Mouse (Mus musculus): ENCODE measurements around the gene Sirt2. TPM values are rescaled to one million over a fixed set of nuclear protein-coding genes. Genes with fewer than 3 reads are reported as not detected.

The Sirt2 gene
- 100 to 1,000 TPM in 1 of 2 experiments, 10 to 100 TPM in 1; 74.7 to 117 TPM for polyA plus RNA-seq (2017; shearing (Covaris generic))

DNA sequence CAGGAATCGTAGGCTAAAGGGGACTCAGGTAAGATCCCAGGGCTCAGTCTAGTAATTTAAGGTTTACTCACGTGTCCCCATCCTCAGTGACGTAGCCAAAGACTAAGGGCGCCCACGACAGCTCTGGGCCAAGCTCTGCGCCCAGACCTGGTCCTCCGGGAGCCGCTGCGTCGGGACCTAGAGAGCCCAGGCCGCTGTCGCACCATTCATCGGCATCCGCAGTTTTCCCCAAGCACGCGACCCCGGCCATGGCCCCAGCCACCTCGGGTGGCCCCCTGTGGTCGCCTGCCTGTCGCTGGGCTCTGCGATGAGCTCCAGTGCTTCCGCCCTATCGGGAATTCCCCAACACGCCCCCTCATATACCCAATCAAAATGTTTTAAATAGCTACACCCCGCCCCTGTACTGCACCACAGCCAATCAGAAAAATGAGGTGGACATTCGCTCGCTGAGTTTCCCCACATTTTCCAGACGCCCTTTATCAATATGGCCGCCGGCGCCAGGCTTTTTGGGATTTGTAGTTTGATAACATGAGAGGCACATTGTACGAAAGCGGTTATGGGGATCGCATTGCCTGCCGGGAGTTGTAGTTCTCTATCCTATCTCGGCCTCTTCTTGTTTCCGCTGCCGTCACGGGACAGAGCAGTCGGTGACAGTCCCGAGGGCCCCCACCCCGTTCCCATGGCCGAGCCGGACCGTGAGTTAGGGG lies at the start of gene Sirt2:
Gene Sirt2 (plus strand): TSS at position 563 of the 707 bp plus-strand sequence.

DNA sequence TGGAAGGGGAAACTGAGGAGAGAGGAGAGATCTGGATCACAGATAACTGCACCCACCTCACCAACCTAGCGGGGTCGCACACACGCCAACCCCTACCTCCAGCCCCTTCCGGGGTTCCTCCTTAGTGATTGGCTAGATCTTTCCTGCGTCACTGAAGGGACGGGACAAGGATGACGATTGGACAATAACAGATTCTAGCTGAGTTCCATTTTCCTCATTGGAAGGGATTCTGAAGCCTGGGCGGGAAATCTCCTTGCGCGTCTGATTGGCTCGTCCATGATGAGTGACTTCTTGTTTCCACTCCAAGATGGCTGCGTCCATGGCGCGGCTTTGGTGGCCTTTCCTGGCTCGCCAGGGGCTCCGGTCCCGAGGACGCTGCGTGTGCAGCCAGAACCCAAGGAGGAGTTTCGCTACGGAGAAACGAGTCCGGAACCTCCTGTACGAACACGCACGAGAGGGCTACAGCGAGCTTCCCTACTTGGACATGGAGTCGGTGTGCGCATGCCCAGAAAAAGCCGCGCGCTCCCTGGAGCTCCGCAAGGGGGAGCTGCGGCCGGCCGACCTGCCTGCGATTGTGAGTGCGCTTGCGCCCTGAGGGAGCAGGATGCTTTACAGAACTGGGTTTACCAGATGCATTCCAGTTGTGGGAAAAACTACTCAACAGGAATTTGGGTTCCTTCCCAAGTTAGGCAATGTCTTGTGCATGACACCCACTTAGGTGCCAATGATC lies 24.7 kb upstream of the Sirt2 start, which contains the start of the genes Mrps12 and Sars2:
Gene Mrps12 (minus strand): TSS at position 112 of the 730 bp plus-strand sequence.
Gene Sars2 (plus strand): TSS at position 284 of the 730 bp plus-strand sequence.

DNA sequence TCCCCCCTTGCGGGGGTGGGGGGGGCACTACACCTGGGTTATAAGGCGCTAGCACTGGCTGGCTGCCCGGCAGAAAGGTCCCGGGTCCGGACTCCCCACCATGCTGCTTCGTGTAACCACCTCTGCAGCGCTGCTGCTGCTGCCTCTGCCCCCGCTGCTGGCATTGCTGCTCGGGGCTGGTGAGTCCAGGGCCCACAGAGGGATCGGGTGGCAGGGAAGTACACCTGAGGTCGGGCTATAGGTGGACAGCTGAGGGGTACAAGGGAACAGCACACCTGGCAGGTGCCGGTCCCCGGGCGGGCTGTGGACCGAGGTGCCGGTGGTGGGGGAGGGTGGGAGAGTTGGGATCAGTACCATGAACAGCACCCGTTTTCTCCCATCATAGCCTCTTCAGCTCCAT lies 10.5 kb upstream of the Sirt2 start, which contains the start of gene Ccer2:
Gene Ccer2 (plus strand): TSS at position 96 of the 400 bp plus-strand sequence.

DNA sequence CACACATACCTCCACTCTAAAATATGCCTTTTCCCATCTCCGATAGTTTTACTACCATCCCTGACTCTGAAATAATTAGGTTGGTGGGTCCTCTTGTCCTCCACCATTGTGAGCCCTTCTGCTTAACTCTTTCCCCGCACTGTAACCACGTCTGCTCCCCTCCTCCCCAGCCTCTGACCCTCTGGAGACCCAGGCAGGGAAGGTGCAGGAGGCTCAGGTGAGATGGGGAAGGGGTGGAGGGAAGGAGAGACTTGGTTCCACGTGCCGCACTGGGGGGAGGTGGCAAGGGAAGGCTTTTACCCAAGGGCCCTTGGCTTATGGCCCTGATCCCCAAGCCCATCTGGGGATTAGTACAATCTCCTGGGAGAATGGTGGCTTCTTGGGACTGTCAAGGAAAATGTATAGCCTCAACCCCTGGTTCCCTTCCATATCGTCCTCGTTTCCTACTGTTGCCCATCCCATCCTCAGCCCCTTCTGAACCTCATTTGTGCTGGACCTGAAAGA lies 979 bp downstream of the Sirt2 start, which contains the start of gene Nfkbib:
Gene Nfkbib (minus strand): TSS at position 51 of the 504 bp plus-strand sequence.

DNA sequence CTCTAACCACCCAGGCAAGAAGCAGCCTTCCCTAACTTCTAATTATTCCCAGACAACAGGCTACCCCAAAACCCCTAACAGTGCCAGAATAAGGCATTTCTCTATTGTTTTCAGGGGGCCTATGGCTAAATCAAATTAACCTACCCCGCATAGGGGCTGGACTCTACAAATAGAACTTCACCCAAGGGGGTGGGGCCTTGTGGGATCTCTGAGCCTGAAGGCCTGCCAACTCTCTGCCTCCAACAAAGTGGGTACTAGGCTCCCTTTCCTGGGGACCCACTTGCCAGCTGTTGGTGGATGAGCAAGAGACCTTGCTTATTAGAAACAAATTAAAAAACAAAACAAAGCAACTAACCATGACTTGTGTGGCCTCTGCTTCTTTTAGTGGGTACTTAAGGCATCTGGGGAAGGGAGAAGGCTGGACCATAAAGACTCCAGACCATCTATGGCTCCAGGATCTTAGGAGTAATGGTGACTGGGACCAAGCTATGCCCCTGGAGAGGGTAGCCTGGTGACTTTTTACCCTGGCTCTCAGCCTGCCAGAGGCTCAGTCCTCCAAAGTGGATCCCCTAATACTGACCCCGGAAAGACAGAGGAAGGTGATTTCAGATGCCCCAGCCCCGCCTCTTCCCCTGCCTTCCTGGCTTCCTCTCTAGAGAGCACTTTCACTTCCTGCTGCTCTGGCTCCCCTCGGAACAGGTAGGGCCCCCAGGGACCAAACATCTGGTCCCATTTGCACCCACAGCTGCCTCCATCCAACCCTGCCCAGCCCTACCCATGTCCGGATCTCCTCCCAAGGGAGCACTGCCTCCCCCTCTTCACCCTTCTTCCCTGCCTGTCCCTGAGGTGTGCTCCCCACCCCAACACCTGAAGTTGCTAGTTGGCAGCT lies 22.0 kb downstream of the Sirt2 start, which contains the start of gene Rinl:
Gene Rinl (plus strand): TSS at position 663 of the 889 bp plus-strand sequence.

DNA sequence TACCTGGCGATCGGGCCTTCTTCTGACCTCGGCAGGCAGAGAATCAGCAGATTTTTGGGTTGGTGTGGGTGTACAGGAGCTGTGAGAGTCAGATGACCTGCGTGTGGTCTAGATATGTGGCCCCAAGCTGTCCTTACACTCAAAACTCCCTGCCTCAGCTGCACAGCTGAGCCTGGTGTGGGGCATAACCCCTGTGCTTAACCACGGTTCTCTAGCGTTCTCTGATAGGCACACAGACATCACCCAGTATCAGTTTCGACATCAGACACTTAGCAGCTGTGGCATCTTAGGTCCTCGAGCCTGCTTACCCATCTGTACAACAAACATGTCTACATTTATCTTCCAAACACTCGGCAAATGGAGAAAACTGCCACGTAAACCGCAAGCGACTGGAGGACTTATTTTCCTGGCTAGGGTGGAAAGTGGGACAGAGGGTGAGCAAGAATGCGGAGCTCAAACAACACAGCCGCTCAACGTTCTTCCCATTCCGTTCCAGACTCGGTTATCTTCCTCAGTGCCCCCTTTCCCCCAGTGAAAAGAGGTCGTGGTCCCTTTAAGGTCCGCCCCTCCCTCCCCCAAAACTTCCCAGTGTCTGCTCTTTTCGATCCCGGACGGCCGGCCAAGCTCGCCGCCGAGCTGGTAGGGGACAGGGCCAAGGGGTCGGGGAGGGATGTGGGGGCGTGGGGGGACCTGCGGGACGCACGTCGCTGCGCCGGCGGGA lies 41.8 kb downstream of the Sirt2 start, which contains the start of gene Hnrnpl:
Gene Hnrnpl (plus strand): TSS at position 321 of the 721 bp plus-strand sequence.

DNA sequence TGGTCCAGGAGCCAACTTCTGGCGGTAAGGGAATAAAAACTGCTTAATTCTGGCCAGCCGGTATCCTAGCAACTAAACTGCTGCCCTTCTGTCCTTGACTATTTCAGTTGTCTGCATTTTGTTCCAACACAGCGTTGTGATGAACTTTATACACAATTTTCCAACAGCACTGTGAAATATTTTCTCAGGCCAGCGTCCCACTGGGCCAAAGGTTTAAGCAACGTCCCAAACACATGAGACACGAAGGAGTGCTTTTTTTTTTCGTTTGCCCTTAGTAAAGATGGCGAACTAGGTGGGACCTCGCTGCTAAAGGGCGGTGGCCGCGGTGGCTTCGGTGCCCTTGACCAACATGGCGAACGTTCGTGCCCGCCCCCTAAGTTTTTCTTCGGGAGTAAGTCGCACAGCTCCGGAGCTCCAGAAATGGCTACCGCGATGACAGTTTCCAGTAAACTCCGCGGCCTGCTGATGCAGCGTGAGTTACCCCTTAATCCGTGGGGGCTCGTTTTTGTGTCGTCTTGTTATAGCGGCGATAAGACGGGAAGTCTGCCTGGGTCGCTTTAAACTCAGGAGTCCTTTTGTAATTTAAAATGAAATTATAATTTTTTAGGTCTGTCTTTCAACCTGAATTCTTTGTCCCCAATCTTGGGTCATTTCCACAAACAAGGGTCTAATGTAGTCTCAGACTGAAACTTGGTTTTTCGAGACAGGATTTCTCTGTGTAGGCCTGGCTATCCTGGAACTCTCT lies 58.6 kb downstream of the Sirt2 start, which contains the start of gene Ech1:
Gene Ech1 (plus strand): TSS at position 277 of the 745 bp plus-strand sequence.

DNA sequence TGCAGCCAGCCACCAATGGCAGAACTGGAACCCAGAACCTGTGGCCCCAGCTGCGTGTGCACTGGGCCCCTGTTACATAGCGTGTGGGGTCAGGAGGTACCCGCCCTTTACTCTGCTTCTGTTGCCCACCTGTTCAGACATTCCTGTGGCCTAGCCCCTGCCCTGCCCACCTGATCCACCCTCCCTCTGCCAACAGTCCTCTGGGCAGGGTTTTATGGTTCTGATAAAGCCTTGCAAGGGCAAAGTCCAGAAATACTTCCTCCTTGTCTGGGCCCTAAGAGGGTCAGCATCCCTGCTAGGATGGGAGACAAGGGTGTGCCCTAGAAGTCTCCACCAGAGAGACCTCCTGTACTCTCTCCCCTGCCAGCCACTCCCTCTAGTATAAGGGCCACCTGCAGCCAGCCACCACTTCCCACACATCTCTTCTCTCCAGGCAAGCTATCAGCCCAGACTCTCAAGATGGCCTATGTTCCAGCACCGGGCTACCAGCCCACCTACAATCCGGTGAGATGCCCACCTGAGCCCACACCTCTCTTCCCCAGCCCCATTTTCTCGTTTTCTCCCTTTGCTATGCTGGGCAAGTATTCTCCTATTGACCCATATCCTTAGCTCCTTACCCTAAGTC lies 67.3 kb downstream of the Sirt2 start, which contains the start of gene Lgals4:
Gene Lgals4 (plus strand): TSS at position 132 of the 625 bp plus-strand sequence.

Other genes with a start within 250 kb of the Sirt2 start
- not detected for gene Ifnl3, start 243.9 kb upstream of the Sirt2 start, polyA plus RNA-seq (2017; shearing (Covaris generic))
- gene Sycn, start 225.8 kb upstream of the Sirt2 start, polyA plus RNA-seq (2017; shearing (Covaris generic)) = not detected
- under 1 TPM; 0.22 to 0.38 TPM for gene Nccrp1, start 219.5 kb upstream of the Sirt2 start, polyA plus RNA-seq (2017; shearing (Covaris generic))
- 10 to 100 TPM; 25.4 to 29.9 TPM for gene Samd4b, start 168.6 kb upstream of the Sirt2 start, polyA plus RNA-seq (2017; shearing (Covaris generic))
- 1 to 10 TPM; 6.8 to 7.7 TPM for gene Pak4, start 168.6 kb upstream of the Sirt2 start, polyA plus RNA-seq (2017; shearing (Covaris generic))
- gene Acp7, start 135.4 kb upstream of the Sirt2 start, polyA plus RNA-seq (2017; shearing (Covaris generic)) = not detected
- gene Fbxo27, start 73.9 kb upstream of the Sirt2 start, polyA plus RNA-seq (2017; shearing (Covaris generic)) = 1 to 10 TPM; 4.2 to 6.6 TPM
- gene Fbxo17, start 49.9 kb upstream of the Sirt2 start, polyA plus RNA-seq (2017; shearing (Covaris generic)) = 10 to 100 TPM in 1 of 2 experiments, 1 to 10 TPM in 1; 9.6 to 16.2 TPM
- gene Mrps12, start 24.9 kb upstream of the Sirt2 start, polyA plus RNA-seq (2017; shearing (Covaris generic)) = 10 to 100 TPM; 94.8 to 97.2 TPM
- gene Sars2, start 24.7 kb upstream of the Sirt2 start, polyA plus RNA-seq (2017; shearing (Covaris generic)) = 10 to 100 TPM; 19.8 to 23.6 TPM
- not detected for gene Ccer2, start 10.6 kb upstream of the Sirt2 start, polyA plus RNA-seq (2017; shearing (Covaris generic))
- 100 to 1,000 TPM; 102 to 109 TPM for gene Nfkbib, start 777 bp downstream of the Sirt2 start, polyA plus RNA-seq (2017; shearing (Covaris generic))
- 100 to 1,000 TPM; 220 to 310 TPM for gene Rinl, start 22.2 kb downstream of the Sirt2 start, polyA plus RNA-seq (2017; shearing (Covaris generic))
- gene Hnrnpl, start 41.8 kb downstream of the Sirt2 start, polyA plus RNA-seq (2017; shearing (Covaris generic)) = 100 to 1,000 TPM; 305 to 311 TPM
- 100 to 1,000 TPM; 187 to 201 TPM for gene Ech1, start 58.5 kb downstream of the Sirt2 start, polyA plus RNA-seq (2017; shearing (Covaris generic))
- 10 to 100 TPM; 16.8 to 29.9 TPM for gene Lgals4, start 67.1 kb downstream of the Sirt2 start, polyA plus RNA-seq (2017; shearing (Covaris generic))
- gene Lgals7, start 97.1 kb downstream of the Sirt2 start, polyA plus RNA-seq (2017; shearing (Covaris generic)) = 10 to 100 TPM in 1 of 2 experiments, 1 to 10 TPM in 1; 3.2 to 11.6 TPM
- gene Capn12, start 114.7 kb downstream of the Sirt2 start, polyA plus RNA-seq (2017; shearing (Covaris generic)) = under 1 TPM in 1 of 2 experiments, not detected in 1; 0.65 TPM
- gene Actn4, start 195.6 kb downstream of the Sirt2 start, polyA plus RNA-seq (2017; shearing (Covaris generic)) = 100 to 1,000 TPM; 157 to 274 TPM
- 100 to 1,000 TPM; 357 to 451 TPM for gene Eif3k, start 215.1 kb downstream of the Sirt2 start, polyA plus RNA-seq (2017; shearing (Covaris generic))
- gene Map4k1, start 215.3 kb downstream of the Sirt2 start, polyA plus RNA-seq (2017; shearing (Covaris generic)) = 100 to 1,000 TPM; 152 to 176 TPM

All from activated CD4-positive, CD25-positive, alpha-beta regulatory T cell (primary cell).